Mouse (Mus musculus): ENCODE results near the gene Zkscan3. TPM values are rescaled to one million over a fixed set of nuclear protein-coding genes. Genes with fewer than 3 reads are reported as not detected.
A peak's percentile ranks its signal among the peaks of the same experiment; 100 is the strongest.

Gene Zkscan3
- polyA plus RNA-seq, 1 experiment from 2014 or later, result 71.2 TPM

GRCm38 (mm10) chr13:21415750-21416149, 13.2 kb upstream of the Zkscan3 start:
- Histone ChIP-seq H3K36me3 (no peaks in the 10 kb centered on the region), H3K27me3 (replicated peaks) (no peaks in the 10 kb centered on the region), H3K27ac (ENCODE audit: poor library complexity, severe bottlenecking) (no peak overlapping the region), H3K9ac (no peak overlapping the region), H3K4me3 (no peak overlapping the region), H3K4me1 (replicated peaks) (peaks cover 25% of the 10 kb centered on the region), H3K9me3 (replicated peaks) (no peaks in the 10 kb centered on the region), H3K4me2 (no peak overlapping the region)
- no peak for ATAC-seq (ENCODE audit: insufficient number of reproducible peaks, low FRiP score)
- WGBS, result 87% methylated on average over 2 of the region's 2 CpGs

- no peaks in the 10 kb centered on the region for H3K9me3 ChIP-seq (replicated peaks)
- H3K27ac ChIP-seq (ENCODE audit: poor library complexity, severe bottlenecking), result peak overlapping the region; percentile 60
- peaks cover 25% of the 10 kb centered on the region for H3K4me1 ChIP-seq (replicated peaks)
- H3K4me3 ChIP-seq, result no peak overlapping the region
- ATAC-seq (ENCODE audit: insufficient number of reproducible peaks, low FRiP score), result no peak
- 0 out of 2 replicates have a peak overlapping the region, but pooled peaks have one; percentile 36 for H3K4me2 ChIP-seq
- no peaks in the 10 kb centered on the region for H3K27me3 ChIP-seq (replicated peaks)
- H3K36me3 ChIP-seq, result no peaks in the 10 kb centered on the region
- H3K9ac ChIP-seq, result no peak overlapping the region
- WGBS, result 54% methylated on average over 4 of the region's 4 CpGs
Measured at GRCm38 (mm10) chr13:21415266-21415665, 12.7 kb upstream of the Zkscan3 start.

GRCm38 (mm10) chr13:21414231-21415212, 12.0 kb upstream of the Zkscan3 start:
- no peaks in the 10 kb centered on the region for H3K27me3 ChIP-seq (replicated peaks)
- H3K9ac ChIP-seq, result no peak overlapping the region
- H3K4me2 ChIP-seq, result peak overlapping the region; percentile 36
- ATAC-seq (ENCODE audit: insufficient number of reproducible peaks, low FRiP score), result peak; percentile 42; the same call in 1 of the 2 replicates
- 40% methylated on average over 15 of the region's 15 CpGs for WGBS
- no peak overlapping the region for H3K4me3 ChIP-seq
- no peaks in the 10 kb centered on the region for H3K36me3 ChIP-seq
- H3K27ac ChIP-seq (ENCODE audit: poor library complexity, severe bottlenecking), result peak overlapping the region; percentile 60
- H3K4me1 ChIP-seq (replicated peaks), result peaks cover 25% of the 10 kb centered on the region
- H3K9me3 ChIP-seq (replicated peaks), result no peaks in the 10 kb centered on the region

DNA sequence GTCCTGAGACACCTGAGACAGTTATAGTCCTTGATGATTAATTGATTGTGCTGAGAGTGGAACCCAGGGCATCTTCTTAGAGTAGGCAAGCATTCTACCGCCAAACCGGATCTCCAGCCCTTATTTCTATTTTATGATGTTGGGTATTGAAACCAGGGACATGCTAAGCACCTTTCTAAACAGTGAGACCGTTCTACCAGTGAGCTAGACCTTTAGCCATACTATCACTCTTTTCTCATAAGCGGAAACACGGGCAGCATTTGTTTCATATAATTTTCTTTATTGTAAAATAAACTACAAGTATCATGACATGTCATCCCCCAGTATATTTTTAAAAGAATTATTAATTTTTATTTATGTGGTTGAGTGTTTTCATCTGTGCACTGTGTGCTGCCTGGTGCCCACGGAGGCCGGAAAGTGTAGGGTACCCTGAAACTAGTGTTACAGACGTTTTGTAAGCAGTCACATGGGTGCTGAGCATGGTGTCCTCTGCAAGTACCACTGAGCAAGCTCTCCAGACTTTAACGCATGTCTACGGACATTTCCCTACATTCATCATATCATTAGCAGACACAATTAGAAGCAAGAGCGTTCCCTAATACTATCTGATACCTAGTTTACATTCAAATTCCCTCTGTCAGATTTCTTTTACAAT, 6.4 kb upstream of the Zkscan3 start:
- Histone ChIP-seq H3K9ac (peak overlapping the region; percentile 70), H3K27ac (ENCODE audit: poor library complexity, severe bottlenecking) (peak overlapping the region; percentile 85; the same call in 1 of the 2 replicates), H3K27me3 (replicated peaks) (no peaks in the 10 kb centered on the region), H3K4me2 (peak overlapping the region; percentile 74), H3K9me3 (replicated peaks) (no peaks in the 10 kb centered on the region), H3K4me3 (peak overlapping the region; percentile 54), H3K36me3 (no peaks in the 10 kb centered on the region), H3K4me1 (replicated peaks) (no peaks in the 10 kb centered on the region; the same call in 1 of the 2 replicates)
- 50% methylated on average over 11 of the region's 11 CpGs for WGBS
- no peak for ATAC-seq (ENCODE audit: insufficient number of reproducible peaks, low FRiP score)

DNA sequence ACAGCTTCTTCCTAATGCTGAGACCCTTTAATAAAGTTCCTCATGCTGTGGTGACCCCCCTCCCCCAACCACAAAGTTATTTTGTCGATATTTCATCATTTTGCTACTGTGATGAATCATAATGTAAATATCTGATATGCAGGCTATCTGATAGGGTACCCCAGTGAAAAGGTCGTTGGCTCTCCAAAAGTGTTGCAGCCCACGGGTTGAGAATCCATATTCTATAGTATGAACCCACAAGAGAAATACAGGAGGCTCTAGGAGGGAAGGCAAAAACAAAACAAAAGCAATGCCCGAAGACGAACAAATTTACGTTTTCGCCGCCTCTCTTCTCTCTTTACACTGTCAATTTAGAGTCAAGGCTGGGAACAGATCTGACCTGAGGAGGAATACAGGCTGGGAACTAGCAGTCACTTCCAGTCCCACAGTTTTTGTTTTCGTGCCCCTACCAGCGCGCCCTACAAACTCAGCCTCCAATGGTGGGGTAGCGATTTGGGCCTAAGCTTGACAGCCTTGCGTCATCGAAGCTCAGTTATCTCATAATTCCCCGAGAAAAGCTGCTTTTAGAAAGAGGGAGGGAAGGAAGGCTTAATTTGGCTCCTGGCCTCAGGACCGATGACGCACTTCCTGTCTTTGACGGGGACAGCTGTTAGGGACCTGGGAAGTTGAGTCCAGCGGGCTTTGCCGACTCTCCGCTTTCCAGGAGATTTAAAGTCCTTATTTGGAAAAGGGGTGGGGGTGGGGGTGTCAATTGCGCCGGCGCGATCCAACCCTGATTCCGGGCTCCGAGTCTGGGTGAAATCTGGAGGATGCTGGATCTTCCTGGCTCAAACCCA, 5.6 kb upstream of the Zkscan3 start:
- Histone ChIP-seq H3K9me3 (replicated peaks) (no peaks in the 10 kb centered on the region), H3K27ac (ENCODE audit: poor library complexity, severe bottlenecking) (peak overlapping the region; percentile 85), H3K4me3 (peak overlapping the region; percentile 54), H3K36me3 (no peaks in the 10 kb centered on the region), H3K27me3 (replicated peaks) (no peaks in the 10 kb centered on the region), H3K4me2 (peak overlapping the region; percentile 74), H3K4me1 (replicated peaks) (no peaks in the 10 kb centered on the region; the same call in 1 of the 2 replicates), H3K9ac (peak overlapping the region; percentile 70)
- 3% methylated on average over 27 of the region's 27 CpGs for WGBS
- ATAC-seq (ENCODE audit: insufficient number of reproducible peaks, low FRiP score), result peak; percentile 92

GRCm38 (mm10) chr13:21407341-21407740, 4.8 kb upstream of the Zkscan3 start:
- Histone ChIP-seq H3K4me3 (no peak overlapping the region), H3K27ac (ENCODE audit: poor library complexity, severe bottlenecking) (peak overlapping the region; percentile 85), H3K9ac (no peak overlapping the region), H3K36me3 (no peaks in the 10 kb centered on the region), H3K4me2 (peak overlapping the region; percentile 74; the same call in 1 of the 2 replicates), H3K27me3 (replicated peaks) (no peaks in the 10 kb centered on the region), H3K4me1 (replicated peaks) (no peaks in the 10 kb centered on the region; the same call in 1 of the 2 replicates), H3K9me3 (replicated peaks) (no peaks in the 10 kb centered on the region)
- 73% methylated on average over 11 of the region's 11 CpGs for WGBS
- no peak for ATAC-seq (ENCODE audit: insufficient number of reproducible peaks, low FRiP score)

DNA sequence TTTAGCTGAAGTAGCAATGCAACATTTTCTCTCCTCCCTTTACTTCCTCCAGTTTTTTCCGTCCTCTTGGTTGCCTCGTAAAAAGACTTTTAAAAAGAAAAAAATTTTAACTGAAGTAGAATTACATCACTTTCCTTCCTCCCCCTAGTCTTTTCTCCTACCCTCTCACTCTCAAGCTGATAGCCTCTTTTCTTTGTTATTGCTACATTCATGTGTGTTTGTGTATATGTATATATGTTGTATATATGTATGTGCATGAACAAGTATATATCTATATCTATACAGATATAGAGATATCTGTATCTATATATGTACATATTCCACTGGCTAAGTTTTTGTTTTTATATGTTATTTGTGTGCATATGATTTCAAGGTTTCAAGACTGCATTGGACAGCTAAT, 293 bp upstream of the Zkscan3 start:
- Histone ChIP-seq H3K36me3 (peaks cover 16% of the 10 kb centered on the region), H3K9ac (peak overlapping the region; percentile 81; the same call in 1 of the 2 replicates), H3K4me3 (peak overlapping the region; percentile 70), H3K4me2 (peak overlapping the region; percentile 74), H3K27ac (ENCODE audit: poor library complexity, severe bottlenecking) (no peak overlapping the region), H3K27me3 (replicated peaks) (no peaks in the 10 kb centered on the region), H3K4me1 (replicated peaks) (peaks cover 14% of the 10 kb centered on the region), H3K9me3 (replicated peaks) (no peaks in the 10 kb centered on the region)
- ATAC-seq (ENCODE audit: insufficient number of reproducible peaks, low FRiP score), result no peak
- 0% methylated on average over 2 of the region's 2 CpGs for WGBS

DNA sequence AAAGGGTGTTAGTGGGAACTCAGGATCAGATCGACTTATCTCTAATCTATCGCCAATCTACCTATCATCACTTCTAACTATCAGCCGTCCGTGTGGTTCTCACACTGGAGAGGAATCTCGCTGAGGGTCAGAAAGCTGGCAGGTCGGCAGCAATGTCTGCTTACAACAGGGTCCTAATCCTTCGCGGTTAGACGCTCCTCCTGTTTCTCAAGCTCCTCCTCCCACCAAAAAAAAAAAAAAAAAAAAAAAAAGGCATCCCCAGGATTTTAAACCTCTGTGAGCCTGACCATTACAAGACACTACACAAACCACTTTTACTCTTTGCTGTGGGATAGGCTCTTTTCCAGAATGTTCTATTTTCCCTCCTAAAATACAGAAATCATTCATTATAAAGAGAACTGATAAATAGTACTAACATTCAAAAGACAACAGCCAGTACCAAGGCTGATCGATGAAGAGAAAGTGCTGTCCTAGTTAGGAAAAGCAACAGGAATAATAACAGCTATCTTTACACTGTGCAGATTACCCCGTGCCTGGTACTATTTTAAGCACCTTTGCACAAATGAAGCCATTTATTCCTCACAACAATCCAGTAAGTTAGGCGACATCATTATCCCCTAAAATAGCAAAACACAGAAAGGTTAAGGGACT, 794 bp downstream of the Zkscan3 start:
- peak overlapping the region; percentile 70 for H3K4me3 ChIP-seq
- H3K36me3 ChIP-seq, result peaks cover 19% of the 10 kb centered on the region
- peak overlapping the region; percentile 81 for H3K9ac ChIP-seq
- H3K9me3 ChIP-seq (replicated peaks), result no peaks in the 10 kb centered on the region
- H3K27ac ChIP-seq (ENCODE audit: poor library complexity, severe bottlenecking), result peak overlapping the region; percentile 93
- H3K27me3 ChIP-seq (replicated peaks), result no peaks in the 10 kb centered on the region
- ATAC-seq (ENCODE audit: insufficient number of reproducible peaks, low FRiP score), result peak; percentile 30
- WGBS, result 7% methylated on average over 12 of the region's 12 CpGs
- H3K4me1 ChIP-seq (replicated peaks), result peaks cover 14% of the 10 kb centered on the region
- peak overlapping the region; percentile 74 for H3K4me2 ChIP-seq

GRCm38 (mm10) chr13:21401166-21401565, 1.4 kb downstream of the Zkscan3 start:
- 74% methylated on average over 3 of the region's 3 CpGs for WGBS

GRCm38 (mm10) chr13:21397486-21397885, 5.1 kb downstream of the Zkscan3 start:
- no peak overlapping the region for H3K4me3 ChIP-seq
- peaks cover 4% of the 10 kb centered on the region; the same call in 1 of the 2 replicates for H3K9me3 ChIP-seq (replicated peaks)
- WGBS, result 85% methylated on average over 2 of the region's 2 CpGs
- H3K27me3 ChIP-seq (replicated peaks), result no peaks in the 10 kb centered on the region
- H3K36me3 ChIP-seq, result peaks cover 59% of the 10 kb centered on the region
- no peak overlapping the region for H3K27ac ChIP-seq (ENCODE audit: poor library complexity, severe bottlenecking)
- ATAC-seq (ENCODE audit: insufficient number of reproducible peaks, low FRiP score), result no peak
- peaks cover 14% of the 10 kb centered on the region for H3K4me1 ChIP-seq (replicated peaks)
- no peak overlapping the region for H3K4me2 ChIP-seq
- no peak overlapping the region for H3K9ac ChIP-seq

More at GRCm38 (mm10) chr13:21401166-21401565, 1.4 kb downstream of the Zkscan3 start:
- Histone ChIP-seq H3K4me2 (peak overlapping the region; percentile 74), H3K27ac (ENCODE audit: poor library complexity, severe bottlenecking) (no peak overlapping the region), H3K9ac (peak overlapping the region; percentile 81; the same call in 1 of the 2 replicates), H3K27me3 (replicated peaks) (no peaks in the 10 kb centered on the region), H3K4me1 (replicated peaks) (peaks cover 14% of the 10 kb centered on the region), H3K36me3 (peaks cover 25% of the 10 kb centered on the region), H3K4me3 (peak overlapping the region; percentile 70), H3K9me3 (replicated peaks) (no peaks in the 10 kb centered on the region)
- no peak for ATAC-seq (ENCODE audit: insufficient number of reproducible peaks, low FRiP score)

All from heart, embryonic 12.5 days (tissue).